Comparison of ENCODE assay signal across 9 mouse cellular contexts in the genomic region with DNA sequence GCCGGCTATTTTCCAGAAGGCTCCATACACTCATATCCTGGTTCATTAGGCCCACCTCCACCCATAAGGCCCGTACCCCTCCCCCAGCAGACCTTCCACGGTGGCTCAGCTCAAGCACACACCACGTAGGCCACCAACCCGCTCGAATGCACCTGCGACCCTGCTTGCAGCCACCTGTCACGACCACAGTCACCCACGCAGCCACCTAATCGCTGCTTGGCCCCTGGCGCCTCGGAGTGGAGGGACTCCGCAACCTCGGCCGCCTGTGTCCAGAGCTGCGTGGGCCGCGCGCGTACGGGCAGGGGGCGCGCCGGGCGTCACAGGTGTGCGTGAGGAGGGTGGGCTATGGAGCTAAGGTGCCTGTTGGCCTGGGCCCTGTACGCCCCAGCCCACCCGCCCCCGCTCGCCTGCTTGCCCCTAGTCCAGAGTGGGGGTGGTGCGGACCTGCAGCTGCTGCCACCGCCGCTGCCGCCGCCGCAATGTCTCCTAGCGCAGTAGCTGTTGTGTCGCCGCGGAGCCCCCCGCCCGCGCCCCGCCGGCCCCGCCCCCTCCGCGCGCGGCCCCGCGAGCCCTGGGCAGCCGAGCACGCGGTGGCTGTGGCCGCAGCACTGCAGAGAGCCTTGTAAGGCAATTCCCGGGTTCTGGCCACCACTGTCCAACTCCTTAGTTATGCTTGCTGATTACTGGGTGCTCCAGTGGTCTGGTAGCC. TPM values are rescaled to one million over a fixed set of nuclear protein-coding genes. Genes with fewer than 3 reads are reported as not detected.
DNase-seq lines count a peak whose midpoint lies in the region; ATAC-seq lines count a peak whose summit lies in the region.
"Had no signal": no experiment of that assay in that cellular context is flagged by ENCODE, and none has a peak within 500 bp of the region (broad histone marks: within the 10 kb centered on the region; RNA-seq: fewer than 3 reads in every experiment).

A gene (minus strand): TSS at position 543 of the 709 bp plus-strand sequence.

- peaks cover 50% of the 10 kb centered on the region; the same call in 1 of the 2 replicates for H3K27me3 ChIP-seq in heart, embryonic 10.5 days (ENCODE audit: insufficient read depth, poor library complexity, severe bottlenecking)
- H3K27me3 ChIP-seq in hindbrain, embryonic 13.5 days = no peaks in the 10 kb centered on the region
- peaks cover 7% of the 10 kb centered on the region for H3K27me3 ChIP-seq in liver, embryonic 11.5 days (replicated peaks; ENCODE audit: control insufficient read depth, insufficient read depth, low read length)
- no peaks in the 10 kb centered on the region; the same call in 1 of the 2 replicates for H3K27me3 ChIP-seq in stomach, embryonic 16.5 days (ENCODE audit: control insufficient read depth, insufficient read depth, low read length)

- 25% methylated on average over 45 of the region's 57 CpGs for WGBS in heart, embryonic 10.5 days
- 10% methylated on average over 31 of the region's 57 CpGs for WGBS in hindbrain, embryonic 13.5 days
- WGBS in liver, embryonic 11.5 days = 21% methylated on average over 54 of the region's 57 CpGs
- 17% methylated on average over 37 of the region's 57 CpGs for WGBS in stomach, embryonic 16.5 days

- H3K9me3 ChIP-seq in heart, embryonic 10.5 days = no peaks in the 10 kb centered on the region
- H3K9me3 ChIP-seq in hindbrain, embryonic 13.5 days = no peaks in the 10 kb centered on the region
- no peaks in the 10 kb centered on the region for H3K9me3 ChIP-seq in liver, embryonic 11.5 days (ENCODE audit: control insufficient read depth, low read length)
- H3K9me3 ChIP-seq in stomach, embryonic 16.5 days (replicated peaks; ENCODE audit: control insufficient read depth, low read length) = no peaks in the 10 kb centered on the region

- peak; percentile 74 for DNase-seq in heart, embryonic 10.5 days (ENCODE audit: low spot score)
- DNase-seq in heart, adult 18-20 months = no peak
- peak; percentile 40 for DNase-seq in CD4-positive, CD25-positive, alpha-beta regulatory T cell, adult 2 months (ENCODE audit: low read depth, low spot score)
- DNase-seq in cerebellum, postnatal 25 days = peak; percentile 50 to 58
- DNase-seq in liver, embryonic 11.5 days (ENCODE audit: low spot score) = no peak
- DNase-seq in frontal cortex, postnatal 25 days (ENCODE audit: low spot score in 2 of 2) = no peak

- no peaks in the 10 kb centered on the region for H3K36me3 ChIP-seq in heart, embryonic 10.5 days
- H3K36me3 ChIP-seq in hindbrain, embryonic 13.5 days = peaks cover 6% of the 10 kb centered on the region; the same call in 1 of the 2 replicates
- H3K36me3 ChIP-seq in liver, embryonic 11.5 days (ENCODE audit: control insufficient read depth, insufficient read depth, low read length) = no peaks in the 10 kb centered on the region
- no peaks in the 10 kb centered on the region for H3K36me3 ChIP-seq in stomach, embryonic 16.5 days (ENCODE audit: control insufficient read depth, insufficient read depth, low read length)

- H3K4me3 ChIP-seq in heart, embryonic 10.5 days = peak within 1 kb of the TSS; percentile 60
- peak within 1 kb of the TSS; percentile 53 for H3K4me3 ChIP-seq in hindbrain, embryonic 13.5 days
- H3K4me3 ChIP-seq in liver, embryonic 11.5 days (ENCODE audit: low read depth, low read length) = peak within 1 kb of the TSS; percentile 45
- H3K4me3 ChIP-seq in stomach, embryonic 16.5 days (replicated peaks; ENCODE audit: low read length) = peak within 1 kb of the TSS; percentile 48

- peak within 1 kb of the TSS; percentile 78 for H3K27ac ChIP-seq in heart, embryonic 10.5 days
- peak within 1 kb of the TSS; percentile 74 for H3K27ac ChIP-seq in hindbrain, embryonic 13.5 days
- H3K27ac ChIP-seq in liver, embryonic 11.5 days (ENCODE audit: low read depth, low read length) = no peak within 1 kb of the TSS
- H3K27ac ChIP-seq in stomach, embryonic 16.5 days (ENCODE audit: low read length) = no peak within 1 kb of the TSS
- H3K27ac ChIP-seq: macrophage had no signal

- no peaks in the 10 kb centered on the region for H3K4me1 ChIP-seq in heart, embryonic 10.5 days
- H3K4me1 ChIP-seq in hindbrain, embryonic 13.5 days (replicated peaks) = peaks cover 14% of the 10 kb centered on the region
- no peaks in the 10 kb centered on the region for H3K4me1 ChIP-seq in liver, embryonic 11.5 days (replicated peaks; ENCODE audit: control insufficient read depth, insufficient read depth, low read length)
- no peaks in the 10 kb centered on the region for H3K4me1 ChIP-seq in stomach, embryonic 16.5 days (ENCODE audit: control insufficient read depth, insufficient read depth, low read length)

- ATAC-seq in hindbrain, embryonic 13.5 days (ENCODE audit: low FRiP score) = peak; percentile 79
- no peak for ATAC-seq in liver, embryonic 11.5 days (replicated peaks; ENCODE audit: low FRiP score)
- ATAC-seq in stomach, embryonic 16.5 days (ENCODE audit: insufficient read depth, low FRiP score) = peak; percentile 63

- H3K9ac ChIP-seq in hindbrain, embryonic 13.5 days = peak within 1 kb of the TSS; percentile 75
- peak within 1 kb of the TSS; percentile 25; the same call in 1 of the 2 replicates for H3K9ac ChIP-seq in liver, embryonic 11.5 days (ENCODE audit: low read depth, low read length)
- H3K9ac ChIP-seq in stomach, embryonic 16.5 days (ENCODE audit: low read length) = peak within 1 kb of the TSS; percentile 69

- H3K4me2 ChIP-seq in hindbrain, embryonic 13.5 days = peak within 1 kb of the TSS; percentile 58
- peak within 1 kb of the TSS; percentile 71 for H3K4me2 ChIP-seq in liver, embryonic 11.5 days
- H3K4me2 ChIP-seq in stomach, embryonic 16.5 days (ENCODE audit: low read depth, low read length) = peak within 1 kb of the TSS; percentile 68

RNA-seq across cellular contexts. Expression of the gene that starts here (rescaled TPM):
- polyA plus RNA-seq in heart, embryonic 10.5 days (2016; fragmentation: Nextera tagmentation; extraction: Ambion mirVana) = 7.3 and 8.0 TPM in 2 replicates
- 10 to 100 TPM in 1 of 2 experiments, 1 to 10 TPM in 1; 6.1 to 10.6 TPM for total RNA-seq in heart, adult 18-20 months (2021)
- polyA plus RNA-seq in hindbrain, embryonic 13.5 days (2015; fragmentation: Nextera tagmentation; extraction: Ambion mirVana) = 107 and 116 TPM in 2 replicates
- polyA plus RNA-seq in liver, embryonic 11.5 days (2014; fragmentation: Nextera tagmentation; extraction: Ambion mirVana) = 2.2 and 2.3 TPM in 2 replicates
- polyA plus RNA-seq in stomach, embryonic 16.5 days (2015; fragmentation: Nextera tagmentation; extraction: Ambion mirVana) = 22.4 and 24.4 TPM in 2 replicates

Comparison
In these comparisons a context has a peak if more than half of its experiments do, and no peak if none do; other contexts are left out.
1. DNase-seq: peak in heart, embryonic 10.5 days (single experiment), CD4-positive, CD25-positive, alpha-beta regulatory T cell, adult 2 months (single experiment) and cerebellum, postnatal 25 days (2 of 2); none in heart, adult 18-20 months (0 of 2), liver, embryonic 11.5 days (single experiment) and frontal cortex, postnatal 25 days (0 of 2).
2. H3K27ac ChIP-seq: peak in heart, embryonic 10.5 days (single experiment) and hindbrain, embryonic 13.5 days (single experiment); none in liver, embryonic 11.5 days (single experiment) and stomach, embryonic 16.5 days (single experiment).
3. H3K9ac ChIP-seq: peak in every context shown above with its lines; median percentile 75 in hindbrain, embryonic 13.5 days; 69 in stomach, embryonic 16.5 days; 25 in liver, embryonic 11.5 days.
4. Peak in every context shown above with its lines, with median percentiles within 50 percentile points of each other: H3K4me3 ChIP-seq and H3K4me2 ChIP-seq.